Mouse (Mus musculus) C2C12 (cell line): ENCODE results near the gene Rnf2. TPM values are rescaled to one million over a fixed set of nuclear protein-coding genes. Genes with fewer than 3 reads are reported as not detected.

Source experiments
- H3K27me3 ChIP-seq: one replicate; pipeline ENCODE4 v1.6.1; 2011; ENCODE audit not compliant: control insufficient read depth, insufficient read depth, insufficient read length
- H3K36me3 ChIP-seq: one replicate; pipeline ENCODE4 v1.6.1; 2011; ENCODE audit not compliant: control insufficient read depth, insufficient read depth
- H3K4me3 ChIP-seq: one replicate; pipeline ENCODE4 v1.5.1; 2011; ENCODE audit warnings: mild to moderate bottlenecking, control low read depth; ENCODE audit not compliant: poor library complexity, insufficient read depth, severe bottlenecking
- H3K79me2 ChIP-seq: one replicate; pipeline ENCODE4 v1.6.1; 2011; ENCODE audit not compliant: control insufficient read depth, insufficient read depth
- H3K79me3 ChIP-seq: one replicate; pipeline ENCODE4 v1.6.1; 2011; ENCODE audit warnings: low read depth, control low read depth
- H3ac ChIP-seq: one replicate; pipeline ENCODE3; 2011; ENCODE audit warnings: low read depth; ENCODE audit not compliant: control insufficient read depth, insufficient read length
- CEBPB ChIP-seq: IDR thresholded peaks from one replicate; pipeline ENCODE4 v1.6.1; 2011; ENCODE audit warnings: low read depth, mild to moderate bottlenecking, control low read depth, moderate library complexity
- CTCF ChIP-seq: IDR thresholded peaks from one replicate; pipeline ENCODE4 v1.5.1; 2011; ENCODE audit not compliant: control insufficient read depth, insufficient read depth, insufficient read length
- FOSL1 ChIP-seq: IDR thresholded peaks from one replicate; pipeline ENCODE4 v1.8.0; 2011; ENCODE audit warnings: mild to moderate bottlenecking, low read length; ENCODE audit not compliant: poor library complexity, insufficient read depth, severe bottlenecking
- MAX ChIP-seq: IDR thresholded peaks from one replicate; pipeline ENCODE4 v1.6.1; 2011; ENCODE audit warnings: mild to moderate bottlenecking, control low read depth
- MYOD1 ChIP-seq: IDR thresholded peaks from one replicate; pipeline ENCODE4 v1.6.1; 2011; ENCODE audit warnings: low read depth; ENCODE audit not compliant: control insufficient read depth, insufficient read length
- MYOG ChIP-seq: IDR thresholded peaks from one replicate; pipeline ENCODE4 v1.6.1; 2011; ENCODE audit not compliant: control insufficient read depth, insufficient read length; ENCODE audit errors: extremely low read depth
- USF1 ChIP-seq: IDR thresholded peaks from one replicate; pipeline ENCODE4 v1.6.1; 2011; ENCODE audit warnings: low read depth, mild to moderate bottlenecking, control low read depth, moderate library complexity
- polyA plus RNA-seq: library from polyadenylated mRNA; unstranded; fragments of >200 nt; fragmentation: generic; extraction: Trizol; gene quantifications from one replicate; pipeline ENCODE4 v1.2.1, GENCODE M21; 2012; ENCODE audit warnings: missing spikeins

The Rnf2 gene
- polyA plus RNA-seq, 1 experiment, result 10.7 TPM

DNA sequence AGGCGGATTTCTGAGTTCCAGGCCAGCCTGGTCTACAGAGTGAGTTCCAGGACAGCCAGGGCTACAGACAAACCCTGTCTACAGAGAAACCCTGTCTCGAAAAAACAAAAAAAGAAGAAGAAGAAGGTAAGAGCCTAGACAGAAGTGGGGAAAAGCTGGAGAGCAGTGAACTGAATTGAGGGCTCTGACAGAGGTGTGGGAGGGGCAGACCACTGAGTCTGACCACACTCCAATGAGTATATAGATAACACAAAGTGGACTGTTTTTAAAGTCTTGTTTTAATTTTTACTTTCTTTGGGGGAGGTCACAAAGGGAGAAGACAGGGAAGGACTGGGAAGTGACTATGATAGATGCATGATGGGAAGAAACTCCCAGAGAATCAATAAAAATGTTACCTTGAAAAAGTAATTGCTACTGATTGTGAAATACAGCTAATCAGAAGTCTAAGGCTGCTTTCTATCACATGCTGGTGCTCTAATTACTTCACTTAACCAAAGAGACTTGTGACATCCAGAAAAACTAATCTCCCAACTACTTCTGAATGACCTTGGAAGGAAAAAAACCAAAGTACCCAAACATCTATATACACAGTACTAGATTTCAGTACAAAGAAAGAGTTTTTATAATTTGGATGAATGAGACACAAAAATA is 5.0 kb downstream of the Rnf2 start:
- peaks cover 87% of the 10 kb centered on the region for H3K79me3 ChIP-seq
- peaks cover 96% of the 10 kb centered on the region for H3K79me2 ChIP-seq
- H3K27me3 ChIP-seq, result no peaks in the 10 kb centered on the region
- no peak overlapping the region for H3K4me3 ChIP-seq
- no peaks in the 10 kb centered on the region for H3K36me3 ChIP-seq
- no peak for TF ChIP-seq FOSL1
- TF ChIP-seq CTCF, result no peak
- TF ChIP-seq CEBPB, result no peak
- no peak for TF ChIP-seq MAX
- TF ChIP-seq USF1, result no peak
- no peak for TF ChIP-seq MYOD1
- no peak for TF ChIP-seq MYOG
- no peak overlapping the region for H3ac ChIP-seq

GRCm38 (mm10) chr1:151494711-151495110 is 6.0 kb downstream of the Rnf2 start:
- Histone ChIP-seq H3K79me3 (peaks cover 90% of the 10 kb centered on the region), H3K79me2 (peaks cover 100% of the 10 kb centered on the region), H3K4me3 (no peak overlapping the region), H3K36me3 (no peaks in the 10 kb centered on the region), H3ac (no peak overlapping the region), H3K27me3 (no peaks in the 10 kb centered on the region)
- TF ChIP-seq MYOG, result no peak
- no peak for TF ChIP-seq FOSL1
- no peak for TF ChIP-seq CTCF
- TF ChIP-seq MYOD1, result no peak
- no peak for TF ChIP-seq MAX
- no peak for TF ChIP-seq USF1
- TF ChIP-seq CEBPB, result no peak

DNA sequence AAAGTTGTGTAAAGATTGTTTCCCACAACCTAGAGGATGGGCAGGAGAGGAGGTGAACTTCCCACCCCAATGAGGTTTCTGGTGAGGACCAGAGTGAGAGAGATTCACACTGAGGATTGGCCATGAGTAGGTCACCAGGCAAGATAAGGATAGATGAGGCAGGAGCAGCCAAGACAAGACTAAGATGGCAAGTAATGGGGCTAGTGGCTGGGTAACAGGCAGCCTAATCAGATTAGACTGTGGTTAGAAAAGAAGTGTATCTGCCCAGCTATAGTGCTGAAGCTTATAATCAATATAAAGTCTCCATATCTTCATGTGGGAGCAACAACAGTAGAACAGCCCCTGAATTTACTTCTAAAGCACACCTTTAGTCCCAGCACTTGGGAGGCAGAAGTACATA is 6.9 kb downstream of the Rnf2 start:
- Histone ChIP-seq H3K36me3 (no peaks in the 10 kb centered on the region), H3K27me3 (no peaks in the 10 kb centered on the region), H3K79me2 (peaks cover 98% of the 10 kb centered on the region), H3K79me3 (peaks cover 84% of the 10 kb centered on the region), H3K4me3 (no peak overlapping the region), H3ac (no peak overlapping the region)
- TF ChIP-seq FOSL1 (no peak), USF1 (no peak), MYOG (no peak), MYOD1 (no peak), MAX (no peak)

DNA sequence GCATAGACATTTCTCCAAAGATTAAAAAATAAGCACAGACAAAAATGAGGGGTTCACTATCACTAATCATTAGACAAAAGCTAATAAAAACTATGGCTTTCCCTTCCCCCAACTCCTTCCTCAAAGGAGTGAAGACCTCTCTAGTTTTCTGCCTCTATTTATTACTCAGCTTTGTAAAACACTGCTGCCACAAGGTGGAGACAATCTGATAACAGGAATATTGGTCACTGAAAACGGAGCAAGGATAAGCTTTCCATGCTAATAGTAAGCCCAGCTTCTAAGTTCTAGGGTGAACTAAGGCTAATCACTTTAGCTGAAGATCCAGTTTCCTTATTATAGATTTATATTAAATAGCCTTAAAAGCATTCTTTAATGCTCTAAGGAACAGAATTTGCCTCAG is 8.3 kb downstream of the Rnf2 start:
- Histone ChIP-seq H3ac (no peak overlapping the region), H3K79me2 (peaks cover 96% of the 10 kb centered on the region), H3K27me3 (no peaks in the 10 kb centered on the region), H3K36me3 (peaks cover 3% of the 10 kb centered on the region), H3K4me3 (no peak overlapping the region), H3K79me3 (peaks cover 78% of the 10 kb centered on the region)
- TF ChIP-seq MYOG (no peak), USF1 (no peak), CEBPB (no peak), MAX (no peak), CTCF (no peak), MYOD1 (no peak), FOSL1 (no peak)

DNA sequence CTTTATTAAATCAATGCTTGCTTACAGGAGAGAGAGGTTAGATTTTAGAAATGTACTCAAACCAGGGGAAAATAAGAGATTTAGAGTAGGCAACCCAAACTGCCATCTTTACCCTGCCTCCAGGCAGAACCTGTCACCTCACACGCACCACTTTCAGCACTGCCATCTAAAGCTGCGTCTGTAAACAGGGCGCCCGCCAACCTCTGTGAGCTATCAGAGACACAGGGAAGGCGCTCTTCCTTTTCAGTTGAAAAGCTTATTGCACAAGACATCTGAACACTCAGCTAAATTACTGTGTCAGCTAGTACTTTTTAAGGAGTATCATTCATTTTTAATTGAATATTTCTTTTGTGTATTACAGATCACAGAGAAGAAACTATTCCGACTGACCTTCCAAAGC is 10.9 kb downstream of the Rnf2 start:
- TF ChIP-seq CTCF (no peak), FOSL1 (no peak), USF1 (no peak), CEBPB (no peak), MAX (no peak), MYOG (no peak), MYOD1 (no peak)
- H3K79me2 ChIP-seq, result peaks cover 96% of the 10 kb centered on the region

GRCm38 (mm10) chr1:151484754-151485153 is 16.0 kb downstream of the Rnf2 start:
- Histone ChIP-seq H3K79me3 (peaks cover 47% of the 10 kb centered on the region), H3K27me3 (no peaks in the 10 kb centered on the region), H3ac (no peak overlapping the region), H3K79me2 (peaks cover 96% of the 10 kb centered on the region), H3K36me3 (peaks cover 10% of the 10 kb centered on the region), H3K4me3 (no peak overlapping the region)
- TF ChIP-seq MAX, result no peak
- no peak for TF ChIP-seq MYOD1
- no peak for TF ChIP-seq CEBPB
- no peak for TF ChIP-seq MYOG
- no peak for TF ChIP-seq USF1
- TF ChIP-seq FOSL1, result no peak
- no peak for TF ChIP-seq CTCF

More for the DNA sequence above, 10.9 kb downstream of the Rnf2 start:
- peaks cover 3% of the 10 kb centered on the region for H3K36me3 ChIP-seq
- no peak overlapping the region for H3K4me3 ChIP-seq
- H3ac ChIP-seq, result no peak overlapping the region
- peaks cover 68% of the 10 kb centered on the region for H3K79me3 ChIP-seq
- no peaks in the 10 kb centered on the region for H3K27me3 ChIP-seq
